Mouse (Mus musculus) layer of hippocampus, adult 8-10 months (tissue): ENCODE results near the gene Mylk. TPM values are rescaled to one million over a fixed set of nuclear protein-coding genes. Genes with fewer than 3 reads are reported as not detected.

ENCODE experiments used
- DNase-seq, 2 experiments: peaks; one replicate each; pipeline ENCODE4 v3.0.0; 2022; ENCODE audit warnings: low spot score in 2 of 2
- total RNA-seq, 4 experiments: library from RNA; stranded (reverse); gene quantifications; 2 replicates each; pipeline ENCODE4 v1.2.4; 2022

Mylk gene
- total RNA-seq, 4 experiments from 2014 or later = 15.1 to 20.0 (median 16.2) TPM

DNA sequence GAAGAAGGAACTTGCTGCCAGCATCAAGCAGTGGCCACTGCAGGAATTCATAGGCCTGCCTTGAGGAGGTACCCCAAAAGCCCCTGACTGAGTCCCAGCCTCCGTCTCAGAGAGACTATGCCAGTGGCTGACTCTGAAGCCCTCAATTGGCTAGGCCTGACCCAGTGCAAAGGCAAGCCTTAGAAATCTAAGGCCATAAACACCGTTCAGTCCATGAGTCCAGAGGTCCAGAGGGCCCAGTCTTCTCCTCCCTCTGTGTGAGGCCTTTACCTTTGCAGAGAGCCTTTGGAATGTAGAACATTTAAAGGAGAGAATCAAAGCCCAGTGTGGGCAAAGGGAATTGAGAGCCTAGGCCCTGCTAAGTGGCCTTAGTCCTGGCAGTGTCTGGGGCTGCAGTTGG is 193.2 kb downstream of the Mylk start:
- no peak for DNase-seq

DNA sequence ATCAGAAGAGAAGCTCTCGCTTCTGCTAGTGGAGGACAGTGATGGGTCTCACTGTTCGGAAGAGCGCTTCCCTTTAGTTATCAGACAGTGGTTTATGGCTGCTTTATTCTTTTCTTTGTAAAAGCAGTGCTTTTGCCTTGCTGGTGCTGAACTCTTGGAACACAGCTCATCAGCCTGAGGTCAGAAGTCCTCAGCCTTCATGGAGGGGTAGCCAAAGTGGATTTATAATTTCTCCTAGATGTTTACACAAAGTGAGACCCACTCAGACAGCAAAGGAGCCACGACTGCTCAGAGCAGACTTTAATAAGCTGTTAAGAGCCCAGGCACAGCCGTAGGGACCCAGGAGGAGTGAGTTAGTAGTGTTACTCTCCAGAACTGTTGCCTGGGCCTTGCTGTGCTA is 194.9 kb downstream of the Mylk start:
- DNase-seq = no peak

DNA sequence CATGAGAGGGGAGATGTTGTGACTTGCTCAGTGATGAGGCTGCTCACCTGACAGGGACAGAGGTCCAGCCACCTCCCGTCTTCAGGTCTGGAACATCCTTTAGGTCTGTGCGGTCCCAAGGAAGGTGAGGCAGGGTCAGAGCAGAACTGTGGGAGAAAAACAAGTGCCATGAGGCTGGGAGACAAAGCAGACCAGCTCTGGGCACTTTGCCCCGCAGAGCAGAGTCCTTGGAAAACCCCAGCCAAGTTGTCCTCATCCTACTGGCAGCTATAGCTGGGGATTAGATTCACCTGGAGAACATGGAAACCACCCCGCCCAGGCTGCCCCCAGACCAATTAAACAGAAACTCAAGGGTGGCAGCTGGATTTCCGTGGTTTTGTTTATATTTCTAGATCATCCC is 195.4 kb downstream of the Mylk start:
- no peak for DNase-seq

DNA sequence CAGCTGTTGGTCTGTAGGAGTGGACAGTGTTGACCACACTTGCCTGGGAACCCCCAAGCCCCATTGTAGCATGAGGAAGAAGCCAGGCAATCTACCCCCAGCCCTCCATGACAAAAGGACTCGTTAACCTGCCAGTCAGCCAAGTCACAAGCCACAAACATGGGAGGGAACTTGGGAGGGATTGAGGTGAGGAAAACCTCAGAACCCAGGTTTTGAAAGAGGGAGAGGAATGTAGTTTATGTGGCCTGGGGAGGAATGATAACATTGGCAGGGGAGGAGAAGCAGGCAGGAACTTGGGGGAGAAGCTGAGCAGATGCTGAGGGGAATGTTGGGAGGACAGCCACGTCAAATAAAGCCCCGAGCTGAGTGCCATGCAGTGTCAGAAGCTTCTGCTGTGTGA is 196.9 kb downstream of the Mylk start:
- DNase-seq = no peak

DNA sequence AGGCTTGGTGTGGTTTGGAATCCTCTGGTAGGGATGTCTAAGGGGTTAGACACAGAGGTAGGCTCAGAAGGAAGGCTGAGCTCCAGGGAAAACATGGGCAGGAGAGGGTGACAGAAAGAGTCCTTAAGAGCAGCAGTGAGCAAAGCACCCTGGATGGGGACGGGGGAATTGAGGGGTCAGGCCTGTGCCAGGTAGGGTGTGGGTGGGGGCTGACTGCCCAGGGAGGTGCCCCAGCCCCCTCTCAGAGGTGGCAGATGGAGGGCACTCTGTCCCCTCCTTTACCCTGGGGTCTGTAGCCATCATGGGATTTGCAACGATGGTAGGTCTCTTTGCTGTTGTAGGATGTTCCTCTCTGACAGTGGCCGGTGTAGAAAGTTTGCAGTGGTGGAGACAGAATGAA is 201.3 kb downstream of the Mylk start:
- no peak for DNase-seq

DNA sequence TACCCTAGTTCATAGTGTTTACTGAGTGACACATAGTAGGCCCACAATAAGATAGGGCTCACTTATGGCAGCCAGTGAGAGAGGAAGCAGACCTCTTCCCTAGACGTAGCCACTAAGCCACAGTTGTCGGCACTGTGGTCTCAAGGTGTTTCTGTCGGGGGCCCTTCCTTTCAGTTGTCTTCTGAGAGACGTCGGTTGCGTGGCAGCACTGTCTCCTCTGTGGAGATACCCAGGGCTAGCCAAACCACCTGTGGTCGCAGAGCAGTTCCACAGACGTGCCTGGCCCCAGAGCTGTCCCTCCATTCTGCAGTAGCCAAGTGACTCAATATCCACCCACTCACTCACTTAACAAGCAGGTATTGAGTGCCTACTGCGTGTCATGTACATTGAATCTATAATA is 205.9 kb downstream of the Mylk start:
- DNase-seq = no peak

DNA sequence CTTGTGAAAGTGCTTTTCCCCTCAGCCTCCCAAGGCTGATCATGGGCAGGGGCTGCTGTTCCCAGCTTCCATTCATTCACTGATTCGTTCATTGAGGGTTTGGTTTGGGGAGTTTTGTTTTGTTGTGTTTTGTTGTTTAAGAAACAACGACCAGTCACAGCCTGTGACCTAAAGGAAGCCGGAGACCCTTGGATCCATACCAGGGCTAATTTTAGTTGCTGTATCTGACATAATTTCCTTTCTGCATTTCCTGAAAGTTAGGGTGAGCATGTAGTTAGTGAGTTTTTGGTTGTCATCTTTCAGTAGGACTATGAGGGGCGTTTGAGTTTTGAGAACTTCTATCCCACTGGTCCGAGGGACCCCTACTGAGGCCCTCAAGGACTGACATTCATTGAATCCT is 207.2 kb downstream of the Mylk start:
- no peak for DNase-seq

DNA sequence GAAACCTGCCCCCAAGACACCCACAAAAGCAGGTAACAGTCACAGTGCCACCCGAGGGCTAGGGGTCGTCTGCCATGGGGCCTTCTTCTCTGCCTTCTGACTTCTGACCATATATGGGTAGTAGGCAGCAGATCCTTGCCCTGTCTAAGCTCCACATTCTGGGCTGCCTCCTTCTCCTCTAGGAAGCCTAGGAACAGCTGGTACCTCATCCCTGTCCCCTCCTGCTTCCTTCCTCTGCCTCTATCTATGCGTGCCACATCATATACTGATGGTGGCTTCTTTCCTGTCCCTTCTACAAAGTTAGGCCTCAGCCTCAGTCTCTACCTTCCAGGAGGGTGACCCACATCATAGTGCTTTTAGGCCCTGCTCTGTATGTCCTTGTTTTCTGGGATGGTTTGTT is 207.8 kb downstream of the Mylk start:
- DNase-seq = no peak

DNA sequence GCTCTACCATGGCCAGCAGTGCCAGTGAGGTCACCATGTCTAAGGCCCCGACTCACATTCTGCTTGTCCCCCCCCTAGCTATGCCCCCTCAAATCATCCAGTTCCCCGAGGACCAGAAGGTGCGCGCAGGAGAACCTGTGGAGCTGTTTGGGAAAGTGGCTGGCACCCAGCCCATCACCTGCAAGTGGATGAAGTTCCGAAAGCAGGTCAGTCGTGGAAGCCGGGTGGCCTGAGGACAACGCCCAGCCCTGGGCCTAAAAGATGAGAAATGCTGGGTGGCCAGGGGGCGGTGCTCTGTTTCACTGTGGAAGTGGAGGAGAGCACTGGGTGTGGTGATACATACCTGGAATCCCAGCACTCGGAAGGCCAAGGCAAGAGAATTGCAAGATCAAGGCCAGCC is 208.5 kb downstream of the Mylk start:
- DNase-seq = no peak

DNA sequence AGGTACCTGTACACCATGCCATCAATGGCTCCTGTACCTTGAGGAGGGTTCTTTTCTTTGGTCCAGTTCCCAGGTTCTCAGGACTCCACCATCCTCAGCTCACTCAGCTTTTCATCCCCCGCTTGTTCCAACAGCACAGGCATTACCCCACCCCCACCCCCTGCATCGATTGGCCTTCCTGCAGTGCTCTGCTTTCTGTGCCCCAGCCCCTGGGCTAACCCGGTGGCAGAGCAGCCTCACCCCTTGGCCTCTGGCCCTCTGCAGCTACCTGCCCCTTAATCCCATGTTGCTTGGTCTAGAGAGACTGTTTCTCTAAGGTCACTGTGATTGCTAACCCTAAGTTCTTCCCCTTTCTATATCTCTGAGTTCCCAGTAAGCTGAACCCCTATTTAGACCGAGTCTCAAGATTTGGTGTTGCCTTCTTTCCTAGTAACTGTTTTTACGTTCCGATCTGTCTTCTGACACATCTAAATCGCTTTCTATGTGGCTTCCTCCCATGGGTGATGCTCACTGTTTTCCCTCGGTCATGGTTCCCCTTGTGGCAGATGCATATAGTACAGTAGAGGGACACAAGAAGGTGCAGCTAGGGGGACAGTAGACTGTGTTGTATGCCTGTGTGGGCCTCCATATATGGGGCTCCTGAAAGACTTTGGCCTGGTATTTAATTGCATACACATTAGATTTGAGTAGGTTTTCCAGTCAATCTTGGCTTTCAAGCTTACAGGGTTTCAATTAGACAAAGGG is 212.6 kb downstream of the Mylk start:
- no peak for DNase-seq

DNA sequence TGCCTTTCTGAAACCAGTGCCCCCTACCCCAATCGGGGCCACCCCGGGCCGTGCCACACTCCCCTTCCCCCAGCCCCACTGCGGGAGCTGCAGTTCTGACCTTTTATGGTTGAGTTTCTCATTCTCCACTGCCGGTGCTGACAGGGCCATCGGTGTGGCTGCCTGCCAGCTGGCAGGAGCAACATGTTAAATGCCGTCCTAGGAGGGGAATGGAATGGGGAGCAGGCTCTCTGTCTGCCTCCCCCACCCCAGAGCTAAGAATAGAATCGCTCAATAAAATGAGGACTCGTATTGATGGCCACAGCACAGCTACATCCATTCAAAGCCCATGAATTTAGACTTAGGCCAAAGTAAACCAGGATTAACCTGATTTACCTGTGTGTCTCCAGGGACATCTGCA is 213.7 kb downstream of the Mylk start:
- DNase-seq = no peak

DNA sequence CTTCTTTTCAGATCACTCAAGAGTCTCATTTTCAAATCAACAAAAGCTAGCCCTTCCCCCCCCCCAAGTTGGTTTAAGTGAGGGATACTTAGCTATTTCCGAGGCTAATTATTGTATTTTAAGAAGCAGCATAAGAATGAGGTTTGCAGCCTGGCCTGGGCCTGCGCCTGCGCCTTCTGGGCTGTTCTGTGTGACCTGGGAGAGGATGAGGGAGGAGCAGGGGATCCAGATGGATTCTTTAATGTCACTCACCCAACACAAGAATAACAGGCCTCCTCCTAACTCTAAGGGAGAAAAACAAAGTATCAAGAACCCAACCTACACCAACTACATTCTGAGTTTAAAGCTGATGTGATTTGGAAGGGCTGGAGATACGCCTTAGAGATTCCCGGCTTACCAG is 214.3 kb downstream of the Mylk start:
- DNase-seq = no peak

DNA sequence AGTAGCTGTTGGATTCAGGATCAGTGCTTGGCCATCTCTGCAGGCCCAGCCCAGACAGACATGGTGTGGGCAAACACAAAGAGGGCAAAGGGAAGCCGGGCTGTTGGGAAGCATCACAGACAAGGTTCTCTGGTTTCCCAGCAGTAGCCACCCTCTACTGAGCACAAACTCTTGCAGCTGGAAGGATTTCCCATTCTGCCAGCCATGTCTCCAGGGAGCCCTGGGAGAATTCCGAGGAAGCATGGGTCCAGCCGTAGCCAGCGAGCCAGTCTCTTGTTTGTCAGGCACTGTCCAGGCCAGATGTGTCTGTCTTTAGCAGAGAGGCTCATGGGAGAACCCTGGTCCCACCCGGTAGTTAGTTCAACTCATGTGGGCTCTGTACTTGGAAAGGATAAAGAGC is 215.2 kb downstream of the Mylk start:
- no peak for DNase-seq

DNA sequence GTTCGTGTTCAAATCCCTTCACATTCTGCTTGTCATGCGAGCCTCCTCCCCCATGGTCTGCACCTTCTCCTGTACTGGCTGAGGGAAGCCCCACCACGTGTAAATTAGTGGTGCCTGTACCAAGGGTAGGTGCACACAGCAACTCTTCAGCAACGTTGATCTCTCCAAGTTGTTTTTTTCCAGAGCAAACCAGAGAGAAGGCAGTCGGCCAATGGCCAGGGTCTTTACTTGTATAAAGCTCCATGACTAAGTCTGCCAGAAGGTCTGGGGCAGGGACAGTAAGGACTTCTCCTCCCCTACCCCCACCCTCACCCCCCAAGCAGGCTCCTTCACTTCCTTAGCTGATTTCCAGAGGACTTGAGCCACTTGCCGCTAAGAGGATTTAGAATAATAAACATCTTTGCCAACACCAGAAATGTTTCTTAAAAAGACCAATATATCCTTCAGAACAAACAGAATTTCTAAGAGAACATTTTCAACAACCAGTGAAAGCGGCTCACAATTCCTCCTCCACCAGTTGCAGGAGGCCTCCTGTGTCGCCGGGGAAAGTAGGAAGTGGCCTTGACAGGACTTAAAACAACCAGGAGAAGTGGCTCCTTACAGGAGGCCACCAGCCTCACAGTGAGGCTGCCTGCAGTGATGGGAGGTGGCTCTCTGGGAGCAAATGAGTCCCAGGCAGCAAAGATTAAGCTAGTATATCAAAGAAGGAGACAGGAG is 216.0 kb downstream of the Mylk start:
- no peak for DNase-seq

DNA sequence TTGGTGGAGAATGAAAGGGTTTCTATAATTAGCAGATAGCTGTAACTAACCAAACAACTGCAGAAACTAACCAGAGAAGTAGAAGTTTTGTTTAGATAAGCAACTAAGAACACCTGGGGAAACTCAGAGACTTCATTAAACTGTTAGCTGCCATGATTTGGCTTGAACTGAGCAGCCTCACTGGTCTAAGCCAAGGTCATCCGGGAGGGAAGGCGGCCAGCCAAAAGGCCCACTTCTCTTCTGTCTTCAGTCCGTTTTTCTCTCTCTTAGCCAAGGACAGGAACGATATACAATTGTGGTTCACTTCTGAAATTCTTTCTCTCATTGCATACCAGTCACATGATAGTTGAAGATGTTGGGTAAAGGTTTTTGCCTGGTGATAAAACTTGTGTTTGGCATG is 217.3 kb downstream of the Mylk start:
- no peak for DNase-seq

DNA sequence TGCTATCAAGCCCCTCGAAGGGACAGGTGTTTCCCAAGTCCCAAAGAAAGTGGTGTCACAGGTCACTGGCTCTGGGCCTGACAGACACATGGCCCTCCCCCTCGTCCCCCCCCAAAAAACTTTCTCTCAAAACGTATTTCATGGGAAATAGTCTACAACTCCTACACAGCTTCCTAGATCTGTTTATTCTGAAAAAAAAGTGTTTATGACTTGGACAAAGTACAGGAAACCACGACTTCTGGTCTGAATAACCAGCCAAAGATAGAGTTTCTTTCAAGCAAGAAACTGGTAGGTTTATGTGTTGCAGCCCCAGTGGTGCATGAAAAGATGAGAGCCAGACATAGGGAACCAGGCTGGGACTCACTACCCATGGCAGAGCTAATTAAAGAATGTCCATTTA is 218.0 kb downstream of the Mylk start:
- DNase-seq = no peak

DNA sequence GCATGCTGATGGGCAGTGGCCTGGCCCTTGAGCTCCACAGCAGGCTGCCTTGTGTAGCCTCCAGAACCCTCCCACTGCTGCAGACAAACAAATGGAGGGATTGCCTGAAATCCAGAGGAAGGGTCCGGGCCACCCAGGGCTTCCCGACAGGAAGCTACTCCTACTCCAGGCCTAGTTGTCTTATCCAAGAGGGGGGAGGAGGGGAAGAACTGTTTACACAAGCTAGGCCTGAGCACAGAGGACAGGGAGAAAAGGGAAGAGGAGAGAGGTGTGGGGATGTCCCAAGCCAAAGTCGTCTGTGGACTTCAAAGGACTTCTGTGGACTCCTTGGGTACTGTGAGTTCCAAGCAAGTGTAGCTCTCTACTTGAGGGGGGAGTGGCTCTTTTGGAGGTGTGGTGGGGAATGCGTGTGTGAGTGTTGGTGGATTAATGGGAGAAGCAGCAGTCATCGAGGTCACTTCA is 221.6 kb downstream of the Mylk start:
- DNase-seq = no peak

DNA sequence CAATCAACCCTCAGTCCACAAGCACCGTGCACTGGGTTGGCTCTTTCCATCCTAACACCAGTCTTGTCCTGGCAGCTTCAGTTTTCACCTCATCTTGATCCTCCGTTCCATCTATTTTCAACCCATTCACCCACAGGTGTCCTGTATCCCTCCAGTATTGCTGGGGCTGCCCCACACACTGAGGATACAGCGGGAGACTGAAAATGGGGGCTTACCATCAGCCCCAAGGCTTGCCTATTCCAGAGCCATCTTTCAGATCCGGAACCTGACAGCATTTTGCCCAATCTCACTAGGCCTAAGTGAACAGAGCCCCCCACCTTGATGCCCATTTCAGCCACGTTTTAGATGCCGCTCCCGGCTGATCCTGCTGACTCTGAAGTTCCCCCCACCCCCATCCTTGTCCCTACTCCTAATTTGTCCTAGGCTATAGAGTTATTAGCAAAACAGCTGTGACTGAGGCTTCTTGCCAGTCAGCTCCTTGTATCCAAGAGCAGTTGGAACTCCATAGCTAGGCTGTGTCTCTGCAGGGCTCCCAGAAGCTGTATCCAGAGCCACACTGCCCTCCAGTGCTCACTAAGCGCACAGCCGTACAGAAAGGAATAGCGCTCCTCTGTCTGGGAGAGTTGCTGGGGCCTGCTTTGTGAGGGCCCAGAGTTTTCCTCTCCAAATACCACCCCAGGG is 222.2 kb downstream of the Mylk start:
- DNase-seq = peak; percentile 80

DNA sequence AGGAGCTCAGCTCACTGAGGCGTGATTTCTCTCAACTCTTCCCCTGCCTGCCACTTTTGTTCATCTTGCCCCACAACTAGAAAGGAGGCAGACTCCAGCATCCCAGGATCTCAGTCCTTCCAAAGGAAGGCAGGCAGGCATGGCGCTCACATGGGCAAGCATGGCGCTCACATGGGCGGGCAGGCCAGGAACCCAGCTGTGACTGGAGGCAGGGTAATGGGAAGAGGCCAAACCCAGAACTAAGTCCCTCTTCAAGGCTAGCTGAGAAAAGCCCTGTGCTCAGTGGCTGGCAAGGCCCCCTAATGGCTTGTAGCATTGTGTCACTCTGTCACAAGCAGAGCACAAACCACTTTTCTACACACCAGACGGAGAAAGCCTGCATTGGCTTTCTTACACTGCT is 223.2 kb downstream of the Mylk start:
- DNase-seq = no peak

DNA sequence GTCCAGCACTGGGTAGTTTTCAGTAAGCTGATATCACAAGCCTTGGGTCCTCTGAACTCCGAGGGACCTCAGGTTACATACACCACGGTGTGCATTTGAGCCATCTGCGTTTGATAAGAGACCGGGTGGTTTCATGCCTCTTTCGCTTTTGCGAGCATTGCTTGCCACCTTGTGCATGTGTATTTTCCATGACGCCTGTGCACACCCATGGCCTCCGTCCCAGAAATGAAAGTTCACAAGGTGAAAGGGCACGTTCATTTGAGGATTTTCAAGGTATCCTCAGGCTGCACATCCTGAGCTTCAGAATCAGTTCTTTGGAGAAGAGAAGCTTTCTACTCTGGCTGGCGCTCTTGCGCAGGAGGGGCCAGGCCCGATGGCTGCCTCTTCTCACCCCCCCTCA is 227.5 kb downstream of the Mylk start:
- DNase-seq = no peak

DNA sequence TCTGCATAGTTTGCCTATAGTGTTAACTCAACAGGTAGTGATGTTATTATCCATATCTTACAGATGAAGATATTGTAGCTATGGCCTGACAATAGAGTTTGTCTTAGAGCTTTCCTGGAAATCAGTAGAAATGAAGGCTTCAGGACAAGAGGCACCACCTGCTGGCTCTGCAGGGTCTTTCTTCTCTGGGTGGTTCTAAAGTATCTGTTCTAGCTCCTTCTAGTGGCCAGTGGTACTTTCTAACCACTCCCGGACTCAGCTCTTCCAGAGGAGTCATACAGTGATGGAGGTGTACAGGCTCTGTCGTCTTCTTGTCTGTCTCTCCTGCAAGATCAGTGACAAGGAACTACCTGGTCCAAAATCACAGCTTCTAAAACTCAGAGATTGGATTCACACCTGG is 230.5 kb downstream of the Mylk start:
- DNase-seq = no peak

DNA sequence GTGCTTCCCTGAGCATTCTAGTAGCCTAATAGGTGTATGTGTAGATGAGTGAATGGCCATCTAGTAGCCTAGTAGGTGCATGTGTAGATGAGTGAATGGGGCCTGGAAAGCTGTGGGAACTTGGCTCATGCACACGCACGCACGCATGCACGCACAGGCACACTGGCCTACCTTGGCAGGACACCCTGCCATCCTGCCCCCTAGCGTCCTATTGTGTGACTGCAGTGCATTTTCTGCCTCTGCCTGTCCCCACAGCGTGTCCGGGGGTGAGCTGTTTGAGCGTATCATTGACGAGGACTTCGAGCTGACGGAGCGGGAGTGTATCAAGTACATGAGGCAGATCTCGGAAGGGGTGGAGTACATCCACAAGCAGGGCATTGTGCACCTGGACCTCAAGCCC is 231.6 kb downstream of the Mylk start:
- no peak for DNase-seq

DNA sequence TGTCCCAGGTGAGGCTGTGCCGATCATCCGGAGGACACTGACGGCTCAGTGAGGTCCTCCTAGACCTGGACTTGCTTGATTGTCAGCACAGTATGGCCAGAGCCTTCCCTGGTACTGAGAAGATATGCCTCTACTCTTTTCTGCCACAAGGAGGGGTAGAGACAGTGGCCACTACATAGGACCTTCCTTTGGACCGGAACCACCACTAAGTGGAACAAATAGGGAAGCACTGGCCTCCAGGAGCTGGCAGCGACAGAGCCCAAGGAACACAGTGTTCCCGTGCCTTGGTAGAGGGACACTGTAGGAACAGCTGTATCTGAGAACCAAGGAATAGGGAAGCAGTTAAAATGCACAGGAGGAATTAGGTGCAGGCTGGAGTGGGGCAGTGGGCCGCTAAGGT is 233.0 kb downstream of the Mylk start:
- no peak for DNase-seq
